Mouse (Mus musculus) MEL (cell line): ENCODE results near the gene Ntng1. TPM values are rescaled to one million over a fixed set of nuclear protein-coding genes. Genes with fewer than 3 reads are reported as not detected.

Source experiments
- DNase-seq: peaks from one replicate; pipeline ENCODE4 v3.0.0; 2011; ENCODE audit warnings: low read depth, low spot score
- H3K27ac ChIP-seq: 2 replicates; pipeline ENCODE4 v1.5.1; 2012; ENCODE audit warnings: low read depth, mild to moderate bottlenecking, control low read depth, low read length, moderate library complexity; ENCODE audit not compliant: control insufficient read depth
- H3K27me3 ChIP-seq, 2 experiments: fragments of 150-350 bp in 1 of 2; sonication (generic) in 1 of 2; 2 replicates each; pipeline ENCODE4 v1.6.1; 2012; ENCODE audit warnings: low read length in 2 of 2, mild to moderate bottlenecking in 2 of 2, improper control_type of control experiment in 1 of 2, moderate library complexity in 1 of 2; ENCODE audit not compliant: insufficient read depth in 2 of 2, control insufficient read depth in 1 of 2
- H3K36me3 ChIP-seq, 2 experiments: 2 replicates each; pipeline ENCODE4 v1.6.1; 2012 to 2014; ENCODE audit warnings: low read length in 2 of 2, improper control_type of control experiment in 1 of 2, inconsistent platforms in 1 of 2, mild to moderate bottlenecking in 1 of 2; ENCODE audit not compliant: insufficient read depth in 2 of 2, control insufficient read depth in 1 of 2
- H3K4me1 ChIP-seq, 2 experiments: fragments of 150-350 bp in 1 of 2; sonication (generic) in 1 of 2; 2 replicates each; pipeline ENCODE4 v1.6.1; 2012; ENCODE audit warnings: low read length in 2 of 2, improper control_type of control experiment in 1 of 2, mild to moderate bottlenecking in 1 of 2; ENCODE audit not compliant: insufficient read depth in 2 of 2, control insufficient read depth in 1 of 2
- H3K4me3 ChIP-seq, 2 experiments: fragments of 150-350 bp in 1 of 2; sonication (generic) in 1 of 2; 2 replicates each; pipeline ENCODE4 v1.5.1; 2012; ENCODE audit warnings: low read depth in 2 of 2, low read length in 2 of 2, mild to moderate bottlenecking in 2 of 2, moderate library complexity in 2 of 2, control low read depth in 1 of 2, improper control_type of control experiment in 1 of 2; ENCODE audit not compliant: control insufficient read depth in 1 of 2, insufficient read depth in 1 of 2
- H3K79me2 ChIP-seq: 2 replicates; pipeline ENCODE4 v1.6.1; 2012; ENCODE audit warnings: mild to moderate bottlenecking, low read length, moderate library complexity; ENCODE audit not compliant: control insufficient read depth, poor library complexity, insufficient read depth
- H3K9ac ChIP-seq: 2 replicates; pipeline ENCODE4 v1.6.1; 2012; ENCODE audit warnings: low read depth, mild to moderate bottlenecking, control low read depth, low read length, moderate library complexity; ENCODE audit not compliant: control insufficient read depth, poor library complexity, severe bottlenecking
- H3K9me3 ChIP-seq: fragments of 150-350 bp; sonication (generic); replicated peaks from 2 replicates; pipeline ENCODE4 v1.6.1; 2012; ENCODE audit warnings: mild to moderate bottlenecking, low read length, improper control_type of control experiment, moderate library complexity; ENCODE audit not compliant: insufficient read depth
- BHLHE40 ChIP-seq: IDR thresholded peaks from 2 replicates; pipeline ENCODE4 v1.6.1; 2012; ENCODE audit warnings: low read depth, mild to moderate bottlenecking, inconsistent platforms, low read length, improper control_type of control experiment, borderline replicate concordance
- CTCF ChIP-seq, 3 experiments: IDR thresholded peaks in 2 of 3; conservative IDR thresholded peaks in 1 of 3; 2 replicates each; pipeline ENCODE4 v1.5.1; 2011 to 2012; ENCODE audit warnings: low read length in 3 of 3, low read depth in 2 of 3, mild to moderate bottlenecking in 2 of 3, improper control_type of control experiment in 1 of 3, inconsistent platforms in 1 of 3, mixed read lengths in 1 of 3, moderate library complexity in 1 of 3; ENCODE audit not compliant: control insufficient read depth in 1 of 3, insufficient read depth in 1 of 3, poor library complexity in 1 of 3, severe bottlenecking in 1 of 3
- ELF1 ChIP-seq: IDR thresholded peaks from 2 replicates; pipeline ENCODE4 v1.6.1; 2014; ENCODE audit warnings: low read depth, mild to moderate bottlenecking, inconsistent platforms, low read length, improper control_type of control experiment, moderate library complexity
- EP300 ChIP-seq, 2 experiments: IDR thresholded peaks; 2 replicates each; pipeline ENCODE4 v1.6.1; 2011; ENCODE audit warnings: improper control_type of control experiment in 2 of 2, low read length in 2 of 2, low read depth in 1 of 2, mild to moderate bottlenecking in 1 of 2
- ETS1 ChIP-seq: IDR thresholded peaks from 2 replicates; pipeline ENCODE4 v1.6.1; 2012; ENCODE audit warnings: low read depth, mild to moderate bottlenecking, inconsistent platforms, low read length, improper control_type of control experiment, moderate library complexity
- GATA1 ChIP-seq: IDR thresholded peaks from 2 replicates; pipeline ENCODE4 v1.6.1; 2011; ENCODE audit warnings: low read depth, low read length, improper control_type of control experiment
- JUND ChIP-seq: IDR thresholded peaks from 2 replicates; pipeline ENCODE4 v1.6.1; 2011; ENCODE audit warnings: low read depth, mild to moderate bottlenecking, improper control_type of control experiment, low read length
- KAT2A ChIP-seq: conservative IDR thresholded peaks from 2 replicates; pipeline ENCODE4 v1.6.1; 2012; ENCODE audit warnings: low read depth, low read length, improper control_type of control experiment, inconsistent platforms
- MAX ChIP-seq: IDR thresholded peaks from 2 replicates; pipeline ENCODE4 v1.6.1; 2011; ENCODE audit warnings: low read length, improper control_type of control experiment
- MEF2A ChIP-seq: IDR thresholded peaks from 2 replicates; pipeline ENCODE4 v1.6.1; 2014; ENCODE audit warnings: low read depth, mild to moderate bottlenecking, inconsistent platforms, low read length, improper control_type of control experiment; ENCODE audit not compliant: poor library complexity, insufficient replicate concordance, severe bottlenecking; ENCODE audit errors: extremely low read depth
- MXI1 ChIP-seq: IDR thresholded peaks from 2 replicates; pipeline ENCODE4 v1.6.1; 2011; ENCODE audit warnings: mild to moderate bottlenecking, low read depth, low read length, improper control_type of control experiment
- NELFE ChIP-seq: IDR thresholded peaks from 2 replicates; pipeline ENCODE4 v1.6.1; 2011; ENCODE audit warnings: low read depth, low read length, improper control_type of control experiment
- NRF1 ChIP-seq: IDR thresholded peaks from 2 replicates; pipeline ENCODE4 v1.6.1; 2014; ENCODE audit warnings: low read depth, mild to moderate bottlenecking, inconsistent platforms, low read length, improper control_type of control experiment, moderate library complexity; ENCODE audit not compliant: poor library complexity, insufficient read depth, severe bottlenecking
- POLR2AphosphoS2 ChIP-seq: IDR thresholded peaks from 2 replicates; pipeline ENCODE4 v1.6.1; 2011; ENCODE audit warnings: low read length, improper control_type of control experiment
- POLR2AphosphoS5 ChIP-seq: IDR thresholded peaks from 2 replicates; pipeline ENCODE4 v1.6.1; 2012; ENCODE audit warnings: low read depth, borderline replicate concordance, mild to moderate bottlenecking, inconsistent platforms, low read length, moderate library complexity, mixed read lengths
- RCOR1 ChIP-seq: IDR thresholded peaks from 2 replicates; pipeline ENCODE4 v1.6.1; 2012; ENCODE audit warnings: low read depth, mild to moderate bottlenecking, inconsistent platforms, low read length, improper control_type of control experiment
- SIN3A ChIP-seq: IDR thresholded peaks from 2 replicates; pipeline ENCODE4 v1.6.1; 2012; ENCODE audit warnings: low read length, improper control_type of control experiment, inconsistent platforms
- SMC3 ChIP-seq: IDR thresholded peaks from 2 replicates; pipeline ENCODE4 v1.6.1; 2011; ENCODE audit warnings: low read depth, low read length, improper control_type of control experiment
- TAL1 ChIP-seq: IDR thresholded peaks from 2 replicates; pipeline ENCODE4 v1.6.1; 2012; ENCODE audit warnings: mild to moderate bottlenecking, inconsistent platforms, low read length, moderate library complexity, mixed read lengths
- TBP ChIP-seq: IDR thresholded peaks from 2 replicates; pipeline ENCODE4 v1.8.0; 2011; ENCODE audit warnings: low read depth, low read length, improper control_type of control experiment
- UBTF ChIP-seq: IDR thresholded peaks from 2 replicates; pipeline ENCODE4 v1.6.1; 2012; ENCODE audit warnings: low read depth, mild to moderate bottlenecking, inconsistent platforms, low read length, improper control_type of control experiment, moderate library complexity, borderline replicate concordance; ENCODE audit not compliant: insufficient read depth
- ZMIZ1 ChIP-seq: IDR thresholded peaks from 2 replicates; pipeline ENCODE4 v1.6.1; 2012; ENCODE audit warnings: low read depth, mild to moderate bottlenecking, inconsistent platforms, low read length, improper control_type of control experiment, moderate library complexity
- ZNF384 ChIP-seq: IDR thresholded peaks from 2 replicates; pipeline ENCODE4 v1.6.1; 2012; ENCODE audit warnings: low read depth, mild to moderate bottlenecking, inconsistent platforms, low read length, improper control_type of control experiment
- polyA plus RNA-seq, 2 experiments: library from polyadenylated mRNA; stranded (reverse) in 1 of 2; unstranded in 1 of 2; fragments of >175 nt in 1 of 2; fragments of >200 nt in 1 of 2; gene quantifications; 2 replicates each; pipeline versions ENCODE4 v1.2.1 to v1.2.4; 2012; ENCODE audit warnings: low replicate concordance in 2 of 2, low read depth in 1 of 2; ENCODE audit not compliant: insufficient read length in 2 of 2, insufficient read depth in 1 of 2, missing spikeins in 1 of 2
- total RNA-seq: library from RNA; depleted of rRNA; stranded (reverse); fragments of 300-350 nt; gene quantifications from 2 replicates; pipeline ENCODE4 v1.2.3, GENCODE M21; 2012

The Ntng1 gene
- total and polyA plus RNA-seq, 3 experiments, result not detected

- TF ChIP-seq KAT2A (no peak), UBTF (no peak), POLR2AphosphoS2 (no peak), SMC3 (no peak), JUND (no peak), GATA1 (no peak), MXI1 (no peak), RCOR1 (no peak), TBP (no peak), MAX (no peak), CTCF (IDR thresholded peaks at IDR 0.05 in 2 of 3, conservative IDR thresholded peaks at IDR 0.05 in 1 of 3; ENCODE audit: control insufficient read depth in 1 of 3, insufficient read depth in 1 of 3, low read depth in 2 of 3, low read length in 3 of 3, poor library complexity in 1 of 3, severe bottlenecking in 1 of 3) (no peak)
- TF ChIP-seq, all 39 proteins: peak for 0
- H3K9ac ChIP-seq, result no peak overlapping the region
- H3K36me3 ChIP-seq, result no peaks in the 10 kb centered on the region
- no peaks in the 10 kb centered on the region for H3K4me1 ChIP-seq
- no peak overlapping the region for H3K4me3 ChIP-seq
- H3K9me3 ChIP-seq, result no peaks in the 10 kb centered on the region
- DNase-seq, result no peak
- no peaks in the 10 kb centered on the region for H3K79me2 ChIP-seq
- no peak overlapping the region for H3K27ac ChIP-seq
- no peaks in the 10 kb centered on the region for H3K27me3 ChIP-seq
Observed at GRCm38 (mm10) chr3:110044209-110044608, 99.6 kb downstream of the Ntng1 start.

- TF ChIP-seq GATA1 (no peak), SMC3 (no peak), POLR2AphosphoS5 (no peak), NELFE (no peak), UBTF (no peak), ETS1 (no peak), MXI1 (no peak), BHLHE40 (no peak), ELF1 (no peak), ZNF384 (no peak), POLR2AphosphoS2 (no peak), ZMIZ1 (no peak), RCOR1 (no peak), MAX (no peak), KAT2A (no peak), TAL1 (no peak), NRF1 (no peak), SIN3A (no peak), EP300 (IDR thresholded peaks at IDR 0.05; ENCODE audit: low read depth in 1 of 2, low read length in 2 of 2) (no peak), MEF2A (no peak)
- TF ChIP-seq, all 39 proteins: peak for 0
- Histone ChIP-seq H3K36me3 (no peaks in the 10 kb centered on the region), H3K9me3 (no peaks in the 10 kb centered on the region), H3K4me1 (no peaks in the 10 kb centered on the region), H3K27ac (no peak overlapping the region), H3K27me3 (no peaks in the 10 kb centered on the region), H3K4me3 (no peak overlapping the region), H3K79me2 (no peaks in the 10 kb centered on the region), H3K9ac (no peak overlapping the region)
- no peak for DNase-seq
Observed at GRCm38 (mm10) chr3:110043641-110044187, 100.1 kb downstream of the Ntng1 start.
